Mouse (Mus musculus) megakaryocyte progenitor cell, adult 5-6 weeks (primary cell): Measurements from ENCODE around the gene Gm21812. TPM values are rescaled to one million over a fixed set of nuclear protein-coding genes. Genes with fewer than 3 reads are reported as not detected.
"Not testable (repeated sequence)": the region's sequence is repeated elsewhere in the genome, so short reads cannot be mapped to it uniquely, and the experiment has no call there.

Experiments
- ATAC-seq: replicated peaks from 2 replicates; pipeline ENCODE4 v1.8.0; 2016; ENCODE audit warnings: mild to moderate bottlenecking, moderate TSS enrichment, inconsistent platforms; ENCODE audit not compliant: poor library complexity
- total RNA-seq, 2 experiments: library from RNA; stranded (forward) in 1 of 2; stranded (reverse) in 1 of 2; fragments of 157-497, 149-512 nt in 1 of 2; fragments of 200-1000 nt in 1 of 2; gene quantifications; 2 replicates each; pipeline versions ENCODE4 v1.2.3 to v1.2.4; 2015 to 2017

Gm21812 gene
- total RNA-seq (2015) (not detected in 2 replicates), total RNA-seq (2017) (not detected in 2 replicates)

- ATAC-seq: not testable (repeated sequence)
Observed at GRCm38 (mm10) chrY:9347084-9347483, at the start of gene Gm21812. Gm21812 (minus strand) TSS chrY:9347184.

Other genes with a start within 250 kb of the Gm21812 start
- gene Gm21292, start 213.3 kb downstream of the Gm21812 start, total RNA-seq (2015): not detected in 2 replicates
- gene Gm21292, start 213.3 kb downstream of the Gm21812 start, total RNA-seq (2017): not detected in 2 replicates
- gene Gm21721, start 145.0 kb downstream of the Gm21812 start, total RNA-seq (2015): not detected in 2 replicates
- not detected in 2 replicates for gene Gm21721, start 145.0 kb downstream of the Gm21812 start, total RNA-seq (2017)
- not detected in 2 replicates for gene Gm21874, start 69.0 kb upstream of the Gm21812 start, total RNA-seq (2015)
- gene Gm21874, start 69.0 kb upstream of the Gm21812 start, total RNA-seq (2017): not detected in 2 replicates